Mouse (Mus musculus): ENCODE measurements at regions not wholly inside any gene's neighbourhood (a gene's known extent, or its start where the extent isn't known, plus 50 kb on each side); places are given as distances from the start of the nearest gene placed in this dataset.
"Not testable (repeated sequence)": the region's sequence is repeated elsewhere in the genome, so short reads cannot be mapped to it uniquely, and the experiment has no call there.

DNA sequence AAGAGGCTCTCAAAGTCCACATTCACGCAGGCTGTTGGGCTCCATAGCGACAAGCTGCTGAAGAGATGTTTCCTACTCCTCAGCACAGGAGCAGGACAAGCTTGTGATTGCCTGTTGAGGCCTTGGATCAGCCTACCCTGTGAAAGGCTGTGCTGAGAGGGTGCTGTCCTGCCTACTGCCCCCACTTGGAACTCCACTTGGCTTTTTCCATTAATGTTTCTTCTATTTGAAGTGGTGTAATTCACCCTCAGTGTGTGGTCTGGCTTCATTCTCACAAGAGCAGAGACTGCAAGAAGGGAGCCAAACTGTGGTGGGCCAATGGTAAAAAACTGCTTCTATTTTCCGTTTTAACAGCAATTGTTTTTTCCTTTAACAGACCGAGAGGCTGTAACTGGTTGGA, 116.4 kb upstream of the Meox2 start:
- Histone ChIP-seq H3K9ac (ENCODE audit: low read depth, low read length, severe bottlenecking) (no peak overlapping the region), H3K4me2 (replicated peaks; ENCODE audit: low read depth, low read length, severe bottlenecking) (no peak overlapping the region), H3K36me3 (ENCODE audit: control insufficient read depth, insufficient read depth, low read length) (no peaks in the 10 kb centered on the region), H3K27ac (replicated peaks; ENCODE audit: low read depth, low read length) (no peak overlapping the region), H3K9me3 (ENCODE audit: control insufficient read depth, low read length) (no peaks in the 10 kb centered on the region), H3K27me3 (ENCODE audit: control insufficient read depth, insufficient read depth, low read length) (no peaks in the 10 kb centered on the region), H3K4me3 (replicated peaks; ENCODE audit: low read length) (no peak overlapping the region), H3K4me1 (ENCODE audit: control insufficient read depth, insufficient read depth, low read length) (0 out of 2 replicates have a peak, but pooled peaks cover 3% of the 10 kb centered on the region)
- DNase-seq (ENCODE audit: low spot score) (peak; percentile 42), ATAC-seq (ENCODE audit: low FRiP score, low read depth) (peak; percentile 30; the same call in 1 of the 2 replicates)
- TF ChIP-seq POLR2A (IDR thresholded peaks at IDR 0.05; ENCODE audit: borderline replicate concordance, extremely low read depth, insufficient read depth, insufficient read length) = no peak
- 60% methylated on average over 4 of the region's 4 CpGs for WGBS

DNA sequence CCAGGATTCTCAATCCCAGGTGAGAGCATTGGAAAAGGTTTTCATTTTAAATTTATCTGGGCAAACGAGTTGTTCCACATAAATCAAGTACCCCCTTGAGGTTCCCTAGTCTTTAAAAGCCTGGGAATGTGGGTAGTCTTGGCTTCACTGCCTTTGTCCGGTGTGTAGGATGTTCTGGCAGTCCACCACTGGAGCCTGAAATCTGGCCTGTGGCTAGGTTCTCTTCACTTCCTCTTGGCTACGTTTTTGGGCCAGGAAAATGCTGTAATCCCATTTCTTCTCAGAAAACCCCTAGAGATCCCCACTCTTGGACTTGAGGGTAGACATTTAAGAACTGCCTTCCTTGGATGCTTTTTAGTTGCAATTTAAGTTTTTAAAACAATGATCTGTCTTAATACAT, 106.9 kb upstream of the Meox2 start:
- ATAC-seq (ENCODE audit: low FRiP score, low read depth) (no peak), DNase-seq (ENCODE audit: low spot score) (peak; percentile 42)
- no peaks in the 10 kb centered on the region for H3K27me3 ChIP-seq (ENCODE audit: control insufficient read depth, insufficient read depth, low read length)
- H3K4me1 ChIP-seq (ENCODE audit: control insufficient read depth, insufficient read depth, low read length) = no peaks in the 10 kb centered on the region
- no peak for TF ChIP-seq POLR2A (IDR thresholded peaks at IDR 0.05; ENCODE audit: borderline replicate concordance, extremely low read depth, insufficient read depth, insufficient read length)
- H3K36me3 ChIP-seq (ENCODE audit: control insufficient read depth, insufficient read depth, low read length) = no peaks in the 10 kb centered on the region
- no peak overlapping the region for H3K4me3 ChIP-seq (replicated peaks; ENCODE audit: low read length)
- H3K27ac ChIP-seq (replicated peaks; ENCODE audit: low read depth, low read length) = no peak overlapping the region
- no peak overlapping the region for H3K4me2 ChIP-seq (replicated peaks; ENCODE audit: low read depth, low read length, severe bottlenecking)
- 57% methylated on average over 3 of the region's 3 CpGs for WGBS
- H3K9ac ChIP-seq (ENCODE audit: low read depth, low read length, severe bottlenecking) = no peak overlapping the region
- no peaks in the 10 kb centered on the region for H3K9me3 ChIP-seq (ENCODE audit: control insufficient read depth, low read length)

DNA sequence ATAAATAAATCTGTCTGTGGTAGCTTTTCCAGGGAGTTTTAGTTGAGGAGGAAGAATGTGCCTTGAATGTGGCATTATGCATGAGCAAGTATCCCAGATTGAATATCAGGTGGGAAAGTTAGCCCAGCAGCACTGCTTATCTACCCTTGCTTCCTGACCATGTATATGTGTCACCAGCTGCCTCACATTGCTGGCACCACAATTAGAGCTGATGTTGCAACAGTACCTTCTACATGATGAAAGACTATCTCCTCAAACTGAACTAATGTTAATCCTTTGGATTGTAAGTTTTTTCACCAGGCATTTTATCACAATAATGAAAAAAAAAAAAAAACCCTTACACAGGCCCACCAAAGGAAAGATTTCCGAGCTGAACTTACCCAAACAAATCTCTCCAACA, 103.1 kb upstream of the Meox2 start:
- Histone ChIP-seq H3K27me3 (ENCODE audit: control insufficient read depth, insufficient read depth, low read length) (no peaks in the 10 kb centered on the region), H3K4me2 (replicated peaks; ENCODE audit: low read depth, low read length, severe bottlenecking) (no peak overlapping the region), H3K9ac (ENCODE audit: low read depth, low read length, severe bottlenecking) (no peak overlapping the region), H3K36me3 (ENCODE audit: control insufficient read depth, insufficient read depth, low read length) (no peaks in the 10 kb centered on the region), H3K9me3 (ENCODE audit: control insufficient read depth, low read length) (no peaks in the 10 kb centered on the region), H3K4me1 (ENCODE audit: control insufficient read depth, insufficient read depth, low read length) (no peaks in the 10 kb centered on the region), H3K27ac (replicated peaks; ENCODE audit: low read depth, low read length) (no peak overlapping the region), H3K4me3 (replicated peaks; ENCODE audit: low read length) (no peak overlapping the region)
- DNase-seq (ENCODE audit: low spot score) (no peak), ATAC-seq (ENCODE audit: low FRiP score, low read depth) (no peak)
- no peak for TF ChIP-seq POLR2A (IDR thresholded peaks at IDR 0.05; ENCODE audit: borderline replicate concordance, extremely low read depth, insufficient read depth, insufficient read length)
- 69% methylated on average over 1 of the region's 1 CpGs for WGBS

DNA sequence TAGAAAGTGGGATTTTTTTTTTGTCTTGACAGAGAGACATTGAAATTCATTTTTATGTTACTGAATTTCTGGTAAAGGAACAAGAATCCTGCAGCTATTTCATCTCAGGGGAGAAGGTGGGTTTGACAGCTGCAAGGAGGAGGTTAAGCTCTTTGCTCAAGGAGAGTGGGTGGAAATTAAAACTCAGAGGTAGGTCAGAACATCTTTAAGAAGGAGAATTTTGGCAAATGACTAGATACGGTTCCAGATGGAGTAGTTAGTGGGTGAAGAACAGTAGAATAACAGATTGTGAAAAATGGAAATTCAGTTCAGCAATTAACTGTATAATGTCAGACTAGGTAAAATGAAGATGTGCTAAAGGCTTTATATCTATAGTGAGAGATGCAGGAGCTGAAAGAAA, 98.0 kb upstream of the Meox2 start:
- Histone ChIP-seq H3K36me3 (ENCODE audit: control insufficient read depth, insufficient read depth, low read length) (no peaks in the 10 kb centered on the region), H3K27ac (replicated peaks; ENCODE audit: low read depth, low read length) (no peak overlapping the region), H3K4me1 (ENCODE audit: control insufficient read depth, insufficient read depth, low read length) (no peaks in the 10 kb centered on the region), H3K9ac (ENCODE audit: low read depth, low read length, severe bottlenecking) (no peak overlapping the region), H3K9me3 (ENCODE audit: control insufficient read depth, low read length) (no peaks in the 10 kb centered on the region), H3K4me2 (replicated peaks; ENCODE audit: low read depth, low read length, severe bottlenecking) (no peak overlapping the region), H3K4me3 (replicated peaks; ENCODE audit: low read length) (no peak overlapping the region), H3K27me3 (ENCODE audit: control insufficient read depth, insufficient read depth, low read length) (no peaks in the 10 kb centered on the region)
- WGBS = 82% methylated on average over 1 of the region's 1 CpGs
- DNase-seq (ENCODE audit: low spot score) (no peak), ATAC-seq (ENCODE audit: low FRiP score, low read depth) (no peak)
- TF ChIP-seq POLR2A (IDR thresholded peaks at IDR 0.05; ENCODE audit: borderline replicate concordance, extremely low read depth, insufficient read depth, insufficient read length) = no peak

DNA sequence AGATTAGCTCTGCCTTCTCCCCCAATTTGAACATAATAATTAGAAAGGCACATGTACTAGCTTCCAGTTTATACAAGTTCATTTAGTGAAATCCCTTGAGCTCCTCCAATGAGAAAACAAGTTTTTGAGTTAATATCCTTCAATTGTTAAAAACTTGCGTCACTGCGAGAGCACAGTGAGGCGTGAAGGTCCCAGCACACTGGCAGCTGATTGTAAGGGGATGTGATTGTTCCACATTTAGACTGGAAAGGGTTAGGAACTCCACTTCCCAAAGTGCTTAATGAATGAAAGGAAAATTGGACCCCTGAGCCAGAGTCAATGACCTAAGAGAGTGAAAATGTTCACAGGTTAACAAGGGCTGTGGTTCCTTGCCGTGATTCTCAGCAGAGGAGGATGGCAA, 93.9 kb upstream of the Meox2 start:
- Histone ChIP-seq H3K4me1 (ENCODE audit: control insufficient read depth, insufficient read depth, low read length) (no peaks in the 10 kb centered on the region; the same call in 1 of the 2 replicates), H3K4me3 (replicated peaks; ENCODE audit: low read length) (no peak overlapping the region), H3K9ac (ENCODE audit: low read depth, low read length, severe bottlenecking) (no peak overlapping the region), H3K4me2 (replicated peaks; ENCODE audit: low read depth, low read length, severe bottlenecking) (no peak overlapping the region), H3K9me3 (ENCODE audit: control insufficient read depth, low read length) (no peaks in the 10 kb centered on the region), H3K27ac (replicated peaks; ENCODE audit: low read depth, low read length) (no peak overlapping the region), H3K36me3 (ENCODE audit: control insufficient read depth, insufficient read depth, low read length) (no peaks in the 10 kb centered on the region), H3K27me3 (ENCODE audit: control insufficient read depth, insufficient read depth, low read length) (no peaks in the 10 kb centered on the region)
- 60% methylated on average over 4 of the region's 4 CpGs for WGBS
- ATAC-seq (ENCODE audit: low FRiP score, low read depth) = no peak
- DNase-seq (ENCODE audit: low spot score) = no peak
- TF ChIP-seq POLR2A (IDR thresholded peaks at IDR 0.05; ENCODE audit: borderline replicate concordance, extremely low read depth, insufficient read depth, insufficient read length) = no peak

GRCm38 (mm10) chr12:37014945-37015344, 93.4 kb upstream of the Meox2 start:
- not testable (repeated sequence) for ATAC-seq (ENCODE audit: low FRiP score, low read depth); H3K9me3 ChIP-seq (ENCODE audit: control insufficient read depth, low read length); H3K4me2 ChIP-seq (replicated peaks; ENCODE audit: low read depth, low read length, severe bottlenecking); H3K4me3 ChIP-seq (replicated peaks; ENCODE audit: low read length); H3K27ac ChIP-seq (replicated peaks; ENCODE audit: low read depth, low read length); H3K4me1 ChIP-seq (ENCODE audit: control insufficient read depth, insufficient read depth, low read length); H3K27me3 ChIP-seq (ENCODE audit: control insufficient read depth, insufficient read depth, low read length); H3K36me3 ChIP-seq (ENCODE audit: control insufficient read depth, insufficient read depth, low read length); DNase-seq (ENCODE audit: low spot score); H3K9ac ChIP-seq (ENCODE audit: low read depth, low read length, severe bottlenecking)
- 86% methylated on average over 7 of the region's 7 CpGs for WGBS
